Mouse (Mus musculus) T-cell, adult 2 months (primary cell): Measurements from ENCODE around the gene Hk1.

Experiments
- DNase-seq: peaks from one replicate; pipeline ENCODE4 v3.0.0; 2022; ENCODE audit warnings: low spot score

Gene Hk1

GRCm38 (mm10) chr10:62275235-62275634 is 104.5 kb downstream of the Hk1 start:
- DNase-seq: peak; percentile 64

GRCm38 (mm10) chr10:62269278-62269677 is 110.4 kb downstream of the Hk1 start:
- no peak for DNase-seq

- no peak for DNase-seq
Observed at GRCm38 (mm10) chr10:62264299-62264698, 115.4 kb downstream of the Hk1 start.

- DNase-seq: peak; percentile 72
Observed at GRCm38 (mm10) chr10:62261115-62261886, 118.4 kb downstream of the Hk1 start.

GRCm38 (mm10) chr10:62258298-62258697 is 121.4 kb downstream of the Hk1 start:
- DNase-seq: no peak

- DNase-seq: no peak
Observed at GRCm38 (mm10) chr10:62252496-62253235, 127.0 kb downstream of the Hk1 start.

- no peak for DNase-seq
Observed at GRCm38 (mm10) chr10:62252000-62252488, 127.7 kb downstream of the Hk1 start, which contains the start of gene Tacr2. Tacr2 (plus strand) TSS chr10:62252438.

- DNase-seq: peak; percentile 52
Observed at GRCm38 (mm10) chr10:62247815-62248214, 131.9 kb downstream of the Hk1 start.

GRCm38 (mm10) chr10:62247156-62247555 is 132.6 kb downstream of the Hk1 start:
- no peak for DNase-seq

- no peak for DNase-seq
Observed at GRCm38 (mm10) chr10:62244067-62244466, 135.6 kb downstream of the Hk1 start.

GRCm38 (mm10) chr10:62242896-62243295 is 136.8 kb downstream of the Hk1 start:
- peak; percentile 62 for DNase-seq

GRCm38 (mm10) chr10:62242358-62242757 is 137.3 kb downstream of the Hk1 start:
- DNase-seq: no peak

GRCm38 (mm10) chr10:62239270-62239669 is 140.4 kb downstream of the Hk1 start:
- DNase-seq: no peak

- no peak for DNase-seq
Observed at GRCm38 (mm10) chr10:62238688-62239087, 141.0 kb downstream of the Hk1 start.

- no peak for DNase-seq
Observed at GRCm38 (mm10) chr10:62237205-62237604, 142.5 kb downstream of the Hk1 start.

- no peak for DNase-seq
Observed at GRCm38 (mm10) chr10:62236165-62236564, 143.5 kb downstream of the Hk1 start.

- no peak for DNase-seq
Observed at GRCm38 (mm10) chr10:62231811-62232210, 147.9 kb downstream of the Hk1 start.

GRCm38 (mm10) chr10:62231395-62231732 is 148.3 kb downstream of the Hk1 start:
- no peak for DNase-seq

- peak; percentile 13 for DNase-seq
Observed at GRCm38 (mm10) chr10:62230708-62231394, 148.9 kb downstream of the Hk1 start, which contains the start of gene Tspan15. Tspan15 (minus strand) TSS chr10:62231251.

GRCm38 (mm10) chr10:62228126-62228525 is 151.6 kb downstream of the Hk1 start:
- no peak for DNase-seq

GRCm38 (mm10) chr10:62225839-62226238 is 153.9 kb downstream of the Hk1 start:
- no peak for DNase-seq

- DNase-seq: no peak
Observed at GRCm38 (mm10) chr10:62224231-62224630, 155.5 kb downstream of the Hk1 start.

GRCm38 (mm10) chr10:62222777-62223176 is 156.9 kb downstream of the Hk1 start:
- DNase-seq: no peak
